Mouse (Mus musculus): Measurements from ENCODE around the gene Boc.

Boc gene

GRCm38 (mm10) chr16:44552726-44553125, 6.0 kb downstream of the Boc start:
- DNase-seq = no peak

GRCm38 (mm10) chr16:44552036-44552435, 6.7 kb downstream of the Boc start:
- DNase-seq = no peak

GRCm38 (mm10) chr16:44551491-44551890, 7.2 kb downstream of the Boc start:
- DNase-seq = no peak

GRCm38 (mm10) chr16:44550843-44551242, 7.9 kb downstream of the Boc start:
- no peak for DNase-seq

GRCm38 (mm10) chr16:44549867-44550679, 8.6 kb downstream of the Boc start:
- no peak for DNase-seq

- no peak for DNase-seq
Measured at GRCm38 (mm10) chr16:44549381-44549780, 9.3 kb downstream of the Boc start.

GRCm38 (mm10) chr16:44547976-44548375, 10.7 kb downstream of the Boc start:
- DNase-seq = no peak

- DNase-seq = no peak
Measured at GRCm38 (mm10) chr16:44546831-44547230, 11.9 kb downstream of the Boc start.

- DNase-seq = no peak
Measured at GRCm38 (mm10) chr16:44545939-44546338, 12.8 kb downstream of the Boc start.

- DNase-seq = no peak
Measured at GRCm38 (mm10) chr16:44545153-44545552, 13.5 kb downstream of the Boc start.

GRCm38 (mm10) chr16:44543098-44543497, 15.6 kb downstream of the Boc start:
- no peak for DNase-seq

- no peak for DNase-seq
Measured at GRCm38 (mm10) chr16:44542029-44542690, 16.5 kb downstream of the Boc start.

- no peak for DNase-seq
Measured at GRCm38 (mm10) chr16:44539611-44540010, 19.1 kb downstream of the Boc start.

GRCm38 (mm10) chr16:44538401-44539395, 20.0 kb downstream of the Boc start:
- no peak for DNase-seq

- no peak for DNase-seq
Measured at GRCm38 (mm10) chr16:44534122-44534521, 24.6 kb downstream of the Boc start.

- DNase-seq = no peak
Measured at GRCm38 (mm10) chr16:44533522-44533921, 25.2 kb downstream of the Boc start.

- DNase-seq = no peak
Measured at GRCm38 (mm10) chr16:44532851-44533250, 25.8 kb downstream of the Boc start.

- no peak for DNase-seq
Measured at GRCm38 (mm10) chr16:44531239-44531797, 27.4 kb downstream of the Boc start.

GRCm38 (mm10) chr16:44530829-44531228, 27.9 kb downstream of the Boc start:
- DNase-seq = no peak

GRCm38 (mm10) chr16:44530191-44530590, 28.5 kb downstream of the Boc start:
- DNase-seq = no peak

- no peak for DNase-seq
Measured at GRCm38 (mm10) chr16:44529691-44530090, 29.0 kb downstream of the Boc start.

GRCm38 (mm10) chr16:44528955-44529354, 29.7 kb downstream of the Boc start:
- no peak for DNase-seq
